Mouse (Mus musculus): Measurements from ENCODE around the gene Avil. TPM values are rescaled to one million over a fixed set of nuclear protein-coding genes. Genes with fewer than 3 reads are reported as not detected.

Gene Avil
- polyA plus RNA-seq, 1 experiment from 2014 or later = 0.18 TPM

GRCm38 (mm10) chr10:127063913-127064870 is 63.7 kb downstream of the Avil start:
- Histone ChIP-seq H3K4me2 (peak overlapping the region; percentile 93), H3K9ac (peak overlapping the region; percentile 87), H3K27me3 (replicated peaks) (peaks cover 35% of the 10 kb centered on the region), H3K4me3 (peak overlapping the region; percentile 80), H3K36me3 (peaks cover 44% of the 10 kb centered on the region), H3K9me3 (replicated peaks) (no peaks in the 10 kb centered on the region), H3K4me1 (peaks cover 68% of the 10 kb centered on the region), H3K27ac (peak overlapping the region; percentile 75)
- ATAC-seq = 0 out of 2 replicates have a peak, but pooled peaks have one; percentile 6
- WGBS (ENCODE audit: insufficient replicate concordance) = 12% methylated on average over 37 of the region's 37 CpGs

GRCm38 (mm10) chr10:127065981-127066380 is 65.5 kb downstream of the Avil start:
- Histone ChIP-seq H3K36me3 (peaks cover 44% of the 10 kb centered on the region), H3K27me3 (replicated peaks) (peaks cover 17% of the 10 kb centered on the region), H3K9ac (no peak overlapping the region), H3K4me3 (no peak overlapping the region), H3K4me1 (peaks cover 66% of the 10 kb centered on the region), H3K27ac (0 out of 2 replicates have a peak overlapping the region, but pooled peaks have one; percentile 1), H3K4me2 (no peak overlapping the region), H3K9me3 (replicated peaks) (no peaks in the 10 kb centered on the region)
- ATAC-seq = no peak
- WGBS (ENCODE audit: insufficient replicate concordance) = 45% methylated on average over 9 of the region's 9 CpGs

- H3K36me3 ChIP-seq = peaks cover 44% of the 10 kb centered on the region
- no peaks in the 10 kb centered on the region for H3K9me3 ChIP-seq (replicated peaks)
- peaks cover 11% of the 10 kb centered on the region for H3K27me3 ChIP-seq (replicated peaks)
- H3K9ac ChIP-seq = no peak overlapping the region
- H3K4me3 ChIP-seq = no peak overlapping the region; the same call in 1 of the 2 replicates
- H3K4me2 ChIP-seq = no peak overlapping the region
- no peak for ATAC-seq
- H3K4me1 ChIP-seq = peaks cover 71% of the 10 kb centered on the region
- no peak overlapping the region for H3K27ac ChIP-seq
- 85% methylated on average over 14 of the region's 14 CpGs for WGBS (ENCODE audit: insufficient replicate concordance)
Observed at GRCm38 (mm10) chr10:127066519-127067018, 66.1 kb downstream of the Avil start.

GRCm38 (mm10) chr10:127068360-127069038 is 68.0 kb downstream of the Avil start:
- peak overlapping the region; percentile 78; the same call in 1 of the 2 replicates for H3K9ac ChIP-seq
- H3K27me3 ChIP-seq (replicated peaks) = no peaks in the 10 kb centered on the region
- peak overlapping the region; percentile 80 for H3K27ac ChIP-seq
- no peaks in the 10 kb centered on the region for H3K9me3 ChIP-seq (replicated peaks)
- ATAC-seq = no peak
- H3K36me3 ChIP-seq = peaks cover 44% of the 10 kb centered on the region
- H3K4me3 ChIP-seq = peak overlapping the region; percentile 76
- peaks cover 61% of the 10 kb centered on the region for H3K4me1 ChIP-seq
- peak overlapping the region; percentile 79 for H3K4me2 ChIP-seq
- WGBS (ENCODE audit: insufficient replicate concordance) = 48% methylated on average over 9 of the region's 9 CpGs

GRCm38 (mm10) chr10:127069281-127070189 is 69.0 kb downstream of the Avil start:
- H3K4me2 ChIP-seq = peak overlapping the region; percentile 79
- peak overlapping the region; percentile 80 for H3K27ac ChIP-seq
- 8% methylated on average over 30 of the region's 30 CpGs for WGBS (ENCODE audit: insufficient replicate concordance)
- H3K9me3 ChIP-seq (replicated peaks) = no peaks in the 10 kb centered on the region
- peaks cover 56% of the 10 kb centered on the region for H3K4me1 ChIP-seq
- H3K4me3 ChIP-seq = peak overlapping the region; percentile 76
- H3K27me3 ChIP-seq (replicated peaks) = no peaks in the 10 kb centered on the region
- peaks cover 43% of the 10 kb centered on the region for H3K36me3 ChIP-seq
- ATAC-seq = peak; percentile 11; the same call in 1 of the 2 replicates
- peak overlapping the region; percentile 78 for H3K9ac ChIP-seq

MicroRNAs within 50 kb of the gene (microRNA counts, 519-probe panel; counts per million panel counts)
- microRNA mmu-miR-26a = 582 counts per million, percentile 70 among the panel's probes with 10 or more counts
- microRNA mmu-miR-546 = 582 counts per million, percentile 70 among the panel's probes with 10 or more counts

Small RNA genes lying within 50 kb of the gene (microRNA-seq; reads per million reads assigned to microRNA genes)
- gene Mir26a-2 = 47.8 reads per million, percentile 41 among the genes with 10 or more reads in this experiment
- gene Mir546 = not detected

Other genes with a start within 250 kb of the Avil start
- gene Atp23, start 99.4 kb upstream of the Avil start, polyA plus RNA-seq (2016; fragmentation: Nextera tagmentation; extraction: Ambion mirVana) = 13.9 and 14.4 TPM in 2 replicates
- gene Ctdsp2, start 22.0 kb upstream of the Avil start, polyA plus RNA-seq (2016; fragmentation: Nextera tagmentation; extraction: Ambion mirVana) = 22.2 and 24.0 TPM in 2 replicates
- 72.3 and 75.5 TPM in 2 replicates for gene Tsfm, start 30.1 kb downstream of the Avil start, polyA plus RNA-seq (2016; fragmentation: Nextera tagmentation; extraction: Ambion mirVana)
- gene Mettl1, start 40.7 kb downstream of the Avil start, polyA plus RNA-seq (2016; fragmentation: Nextera tagmentation; extraction: Ambion mirVana) = 33.6 and 35.6 TPM in 2 replicates
- gene Eef1akmt3, start 40.8 kb downstream of the Avil start, polyA plus RNA-seq (2016; fragmentation: Nextera tagmentation; extraction: Ambion mirVana) = 0.13 and 0.29 TPM in 2 replicates
- 0.05 and 0.10 TPM in 2 replicates for gene Cyp27b1, start 47.5 kb downstream of the Avil start, polyA plus RNA-seq (2016; fragmentation: Nextera tagmentation; extraction: Ambion mirVana)
- 0.06 and 0.20 TPM in 2 replicates for gene March9, start 59.5 kb downstream of the Avil start, polyA plus RNA-seq (2016; fragmentation: Nextera tagmentation; extraction: Ambion mirVana)
- 766 and 777 TPM in 2 replicates for gene Cdk4, start 62.8 kb downstream of the Avil start, polyA plus RNA-seq (2016; fragmentation: Nextera tagmentation; extraction: Ambion mirVana)
- 75.2 and 81.9 TPM in 2 replicates for gene Tspan31, start 69.6 kb downstream of the Avil start, polyA plus RNA-seq (2016; fragmentation: Nextera tagmentation; extraction: Ambion mirVana)
- 0.92 and 1.6 TPM in 2 replicates for gene Agap2, start 74.6 kb downstream of the Avil start, polyA plus RNA-seq (2016; fragmentation: Nextera tagmentation; extraction: Ambion mirVana)
- 49.5 and 51.4 TPM in 2 replicates for gene Os9, start 120.4 kb downstream of the Avil start, polyA plus RNA-seq (2016; fragmentation: Nextera tagmentation; extraction: Ambion mirVana)
- gene B4galnt1, start 164.5 kb downstream of the Avil start, polyA plus RNA-seq (2016; fragmentation: Nextera tagmentation; extraction: Ambion mirVana) = 12.6 TPM in 2 replicates
- gene Slc26a10, start 179.9 kb downstream of the Avil start, polyA plus RNA-seq (2016; fragmentation: Nextera tagmentation; extraction: Ambion mirVana) = 3.0 and 3.6 TPM in 2 replicates
- gene Arhgef25, start 189.4 kb downstream of the Avil start, polyA plus RNA-seq (2016; fragmentation: Nextera tagmentation; extraction: Ambion mirVana) = 14.3 and 17.4 TPM in 2 replicates
- 33.2 and 36.9 TPM in 2 replicates for gene Dtx3, start 195.0 kb downstream of the Avil start, polyA plus RNA-seq (2016; fragmentation: Nextera tagmentation; extraction: Ambion mirVana)
- 44.7 and 50.0 TPM in 2 replicates for gene Pip4k2c, start 210.9 kb downstream of the Avil start, polyA plus RNA-seq (2016; fragmentation: Nextera tagmentation; extraction: Ambion mirVana)